Mouse (Mus musculus): ENCODE measurements around the gene Rgl3.

DNA sequence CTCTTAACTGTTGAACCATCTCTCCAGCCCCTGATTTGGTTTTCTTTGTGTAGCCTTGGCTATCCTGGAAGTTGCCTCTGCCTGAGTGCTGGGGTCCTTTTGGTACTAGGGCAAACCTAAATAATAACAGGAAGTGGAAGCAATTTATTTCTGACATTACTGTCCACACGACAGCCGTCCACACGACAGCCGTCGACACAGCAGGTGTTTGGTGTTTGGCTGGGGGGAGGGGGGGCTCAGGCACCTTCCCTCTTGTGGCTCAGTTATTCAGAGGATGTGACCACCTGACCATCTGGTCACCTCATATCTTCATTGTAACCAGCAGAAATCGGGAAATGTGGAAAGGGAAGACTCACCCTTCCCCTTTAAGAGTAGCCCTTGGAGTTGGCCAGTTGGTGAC is 20.4 kb downstream of the Rgl3 start:
- TF ChIP-seq CTCF (IDR thresholded peaks at IDR 0.05; ENCODE audit: control insufficient read depth, insufficient read depth, insufficient read length) (no peak), MYOD1 (IDR thresholded peaks at IDR 0.05; ENCODE audit: control insufficient read depth, insufficient read length, low read depth) (no peak), MAX (IDR thresholded peaks at IDR 0.05) (no peak), USF1 (IDR thresholded peaks at IDR 0.05; ENCODE audit: low read depth) (no peak), MYOG (IDR thresholded peaks at IDR 0.05; ENCODE audit: control insufficient read depth, extremely low read depth, insufficient read length) (no peak)

Data from C2C12 (cell line).